22 mouse cellular contexts compared by ENCODE assay signal in genomic region chr12:70214281-70214680, GRCm38 (mm10). TPM values are rescaled to one million over a fixed set of nuclear protein-coding genes. Genes with fewer than 3 reads are reported as not detected.
DNase-seq lines count a peak whose midpoint lies in the region; ATAC-seq lines count a peak whose summit lies in the region.
"Had no signal": no experiment of that assay in that cellular context is flagged by ENCODE, and none has a peak within 500 bp of the region (broad histone marks: within the 10 kb centered on the region; RNA-seq: fewer than 3 reads in every experiment).

No protein-coding gene starts in this region.

- no peak overlapping the region for H3K4me3 ChIP-seq in kidney, embryonic 15.5 days (replicated peaks)
- H3K4me3 ChIP-seq: forebrain, embryonic 10.5 days; forebrain, embryonic 13.5 days; heart, embryonic 13.5 days; hindbrain, embryonic 12.5 days; hindbrain, embryonic 15.5 days had no signal

- H3K4me2 ChIP-seq in kidney, embryonic 15.5 days, result no peak overlapping the region
- H3K4me2 ChIP-seq: forebrain, embryonic 13.5 days; heart, embryonic 13.5 days; hindbrain, embryonic 12.5 days; hindbrain, embryonic 15.5 days had no signal

- no peaks in the 10 kb centered on the region for H3K9me3 ChIP-seq in kidney, embryonic 15.5 days (replicated peaks)
- H3K9me3 ChIP-seq: forebrain, embryonic 10.5 days; forebrain, embryonic 13.5 days; heart, embryonic 13.5 days; hindbrain, embryonic 12.5 days; hindbrain, embryonic 15.5 days had no signal

- no peaks in the 10 kb centered on the region for H3K27me3 ChIP-seq in kidney, embryonic 15.5 days
- H3K27me3 ChIP-seq: forebrain, embryonic 13.5 days; heart, embryonic 13.5 days; hindbrain, embryonic 12.5 days; hindbrain, embryonic 15.5 days had no signal

- H3K9ac ChIP-seq in kidney, embryonic 15.5 days, result no peak overlapping the region
- H3K9ac ChIP-seq: forebrain, embryonic 13.5 days; heart, embryonic 13.5 days; hindbrain, embryonic 12.5 days; hindbrain, embryonic 15.5 days had no signal

- ATAC-seq in kidney, embryonic 15.5 days (replicated peaks; ENCODE audit: low FRiP score), result no peak; the same call in 1 of the 2 replicates
- ATAC-seq: CD4-positive, CD25-positive, alpha-beta regulatory T cell, adult 4 months; forebrain, embryonic 13.5 days; forebrain, embryonic 16.5 days; Patski had no signal

- H3K36me3 ChIP-seq in kidney, embryonic 15.5 days, result no peaks in the 10 kb centered on the region
- H3K36me3 ChIP-seq: forebrain, embryonic 10.5 days; hindbrain, embryonic 12.5 days; hindbrain, embryonic 15.5 days had no signal

- peak; percentile 22 to 28 for DNase-seq in heart, adult 18-20 months
- no peak for DNase-seq in heart, adult 8-10 months (ENCODE audit: low spot score)
- DNase-seq in kidney, adult 11 months, result no peak
- DNase-seq in kidney, postnatal 4 days, result peak; percentile 32 to 44
- no peak for DNase-seq in kidney, adult 9 months
- no peak for DNase-seq in thymus, adult 18-20 months
- DNase-seq: adrenal gland, adult 2 months; adrenal gland, postnatal 25 days; cerebellum, adult 11-12 months; cerebellum, adult 8-10 months; gastrocnemius, postnatal 10 days; gastrocnemius, postnatal 36 days had no signal

- 57% methylated on average over 8 of the region's 8 CpGs for WGBS in kidney, embryonic 15.5 days

- peaks cover 16% of the 10 kb centered on the region for H3K4me1 ChIP-seq in kidney, embryonic 15.5 days
- H3K4me1 ChIP-seq: heart, embryonic 13.5 days; hindbrain, embryonic 12.5 days; hindbrain, embryonic 15.5 days had no signal

- peak overlapping the region; percentile 32; the same call in 1 of the 2 replicates for H3K27ac ChIP-seq in kidney, embryonic 15.5 days
- H3K27ac ChIP-seq: forebrain, embryonic 10.5 days; forebrain, embryonic 13.5 days; heart, embryonic 13.5 days; hindbrain, embryonic 12.5 days; hindbrain, embryonic 15.5 days had no signal

RNA-seq across cellular contexts. Expression of gene Pygl, which starts 17.0 kb away (rescaled TPM):
- total RNA-seq in heart, adult 18-20 months (2021), result 10 to 100 TPM in 1 of 2 experiments, 1 to 10 TPM in 1; 3.6 to 22.4 TPM
- total RNA-seq in heart, adult 8-10 months (2022), result 10 to 100 TPM in 1 of 4 experiments, 1 to 10 TPM in 3; 2.4 to 13.7 (median 2.9) TPM
- polyA plus RNA-seq in kidney, embryonic 15.5 days (2015; fragmentation: Nextera tagmentation; extraction: Ambion mirVana), result 37.6 and 38.5 TPM in 2 replicates
- polyA plus RNA-seq: C2C12 had no signal

Comparison
In these comparisons a context has a peak if more than half of its experiments do, and no peak if none do; other contexts are left out.
1. DNase-seq: peak in heart, adult 18-20 months (2 of 2) and kidney, postnatal 4 days (2 of 2); none in heart, adult 8-10 months (single experiment), kidney, adult 11 months (single experiment), kidney, adult 9 months (single experiment) and thymus, adult 18-20 months (0 of 2).